Mouse (Mus musculus) right cerebral cortex, adult 2 months (tissue): ENCODE measurements around the gene Olfr361.
"Not testable (repeated sequence)": the region's sequence is repeated elsewhere in the genome, so short reads cannot be mapped to it uniquely, and the experiment has no call there.

ENCODE experiments used
- DNase-seq, 2 experiments: peaks; one replicate each; pipeline ENCODE4 v3.0.0; 2021 to 2022; ENCODE audit warnings: low spot score in 2 of 2

Olfr361 gene

DNA sequence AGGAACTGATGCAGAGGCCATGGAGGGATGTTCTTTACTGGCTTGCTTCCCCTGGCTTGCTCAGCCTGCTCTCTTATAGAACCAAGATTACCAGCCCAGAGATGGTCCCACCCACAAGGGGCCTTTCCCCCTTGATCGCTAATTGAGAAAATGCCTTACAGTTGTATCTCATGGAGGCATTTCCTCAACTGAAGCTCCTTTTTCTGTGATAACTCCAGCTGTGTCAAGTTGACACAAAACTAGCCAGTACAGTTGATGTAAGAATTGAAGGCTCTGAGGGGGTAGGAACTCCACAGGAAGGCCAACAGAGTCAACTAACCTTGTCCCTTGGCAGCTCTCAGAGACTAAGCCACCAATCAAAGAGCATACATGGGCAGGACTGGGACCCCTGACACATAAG is at the start of gene Olfr361:
Gene Olfr361, minus strand, starts transcription at position 101 of the 400 bp plus-strand sequence.
- DNase-seq = not testable (repeated sequence)

DNA sequence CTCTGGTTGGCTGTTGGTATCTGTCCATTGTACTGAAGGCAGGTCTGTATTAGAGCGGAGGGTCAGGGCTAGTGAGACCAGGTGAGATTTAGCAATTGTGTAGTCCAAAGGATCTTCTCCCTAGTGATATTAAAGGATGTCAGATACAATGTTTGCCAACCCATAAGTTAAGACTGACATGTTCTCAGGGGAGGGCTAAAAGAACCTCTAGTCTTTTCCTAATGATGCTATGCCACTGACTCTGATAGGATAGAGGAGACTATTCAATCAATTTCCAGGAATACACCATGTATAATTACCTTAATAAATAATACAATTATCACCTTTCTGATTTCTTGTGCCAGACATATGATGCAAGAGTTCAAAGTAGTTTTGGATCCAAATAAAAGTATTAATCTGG is 28.7 kb upstream of the Olfr361 start, which contains the start of gene Olfr362:
Gene Olfr362, minus strand, starts transcription at position 101 of the 400 bp plus-strand sequence.
- no peak for DNase-seq

DNA sequence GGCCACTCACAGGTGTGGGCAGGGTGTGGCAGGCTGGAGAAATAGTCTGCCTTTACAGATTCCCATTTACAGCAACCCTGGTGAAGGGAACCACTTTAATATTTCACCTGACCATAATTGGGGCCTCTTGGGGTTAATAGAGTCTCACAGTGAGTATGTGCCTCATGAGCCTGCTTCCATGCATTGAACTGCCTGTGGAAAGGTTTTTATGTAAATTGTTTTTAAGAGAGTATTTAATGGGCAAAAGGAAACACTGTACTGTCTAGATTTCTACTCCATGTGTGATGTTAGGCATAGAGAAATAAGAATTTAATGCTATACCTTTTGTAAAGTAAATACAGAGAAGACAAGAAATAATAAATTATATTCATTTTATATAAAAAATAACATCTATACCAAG is 23.6 kb downstream of the Olfr361 start, which contains the start of gene Olfr360:
Gene Olfr360, plus strand, starts transcription at position 301 of the 400 bp plus-strand sequence.
- DNase-seq = no peak
